Mouse (Mus musculus): Measurements from ENCODE around the gene Lypd4. TPM values are rescaled to one million over a fixed set of nuclear protein-coding genes. Genes with fewer than 3 reads are reported as not detected.

Lypd4 gene
- total RNA-seq (2023) = not detected

DNA sequence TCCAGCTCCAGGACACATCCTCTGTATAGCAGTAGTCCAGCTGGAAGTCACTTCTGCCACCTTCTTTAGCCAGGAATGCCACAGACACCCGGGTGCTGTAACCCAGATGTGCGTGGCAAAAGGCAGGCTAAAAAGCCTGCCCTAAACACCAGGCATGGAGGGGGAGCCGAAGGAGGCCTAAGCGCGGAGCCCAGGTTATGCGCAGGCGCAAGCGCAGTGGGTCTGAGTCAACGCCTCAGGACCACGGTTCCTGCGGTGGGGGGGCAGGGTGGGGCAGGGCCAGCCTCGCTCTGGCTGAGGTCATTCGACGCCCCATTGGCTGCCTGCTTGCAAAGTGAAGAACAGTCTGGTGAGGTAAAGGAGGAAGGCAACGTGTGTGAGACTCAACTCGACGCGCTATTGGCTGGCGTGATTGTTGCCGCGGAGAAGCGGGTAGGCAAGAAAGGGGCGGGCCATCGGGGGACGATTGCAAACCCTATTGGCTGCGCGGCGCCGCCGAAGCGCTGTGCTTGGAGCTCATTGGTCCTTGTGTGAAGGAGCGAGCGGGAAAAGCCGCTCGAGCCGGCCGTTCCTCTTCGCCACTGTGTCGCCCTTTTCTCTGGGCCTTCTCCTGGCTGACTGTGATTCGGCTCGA lies at the start of gene Lypd4, which contains the start of gene Dmrtc2:
TSS of gene Lypd4 (minus strand) at position 410 of the 634 bp plus-strand sequence.
TSS of gene Dmrtc2 (plus strand) at position 526 of the 634 bp plus-strand sequence.

DNA sequence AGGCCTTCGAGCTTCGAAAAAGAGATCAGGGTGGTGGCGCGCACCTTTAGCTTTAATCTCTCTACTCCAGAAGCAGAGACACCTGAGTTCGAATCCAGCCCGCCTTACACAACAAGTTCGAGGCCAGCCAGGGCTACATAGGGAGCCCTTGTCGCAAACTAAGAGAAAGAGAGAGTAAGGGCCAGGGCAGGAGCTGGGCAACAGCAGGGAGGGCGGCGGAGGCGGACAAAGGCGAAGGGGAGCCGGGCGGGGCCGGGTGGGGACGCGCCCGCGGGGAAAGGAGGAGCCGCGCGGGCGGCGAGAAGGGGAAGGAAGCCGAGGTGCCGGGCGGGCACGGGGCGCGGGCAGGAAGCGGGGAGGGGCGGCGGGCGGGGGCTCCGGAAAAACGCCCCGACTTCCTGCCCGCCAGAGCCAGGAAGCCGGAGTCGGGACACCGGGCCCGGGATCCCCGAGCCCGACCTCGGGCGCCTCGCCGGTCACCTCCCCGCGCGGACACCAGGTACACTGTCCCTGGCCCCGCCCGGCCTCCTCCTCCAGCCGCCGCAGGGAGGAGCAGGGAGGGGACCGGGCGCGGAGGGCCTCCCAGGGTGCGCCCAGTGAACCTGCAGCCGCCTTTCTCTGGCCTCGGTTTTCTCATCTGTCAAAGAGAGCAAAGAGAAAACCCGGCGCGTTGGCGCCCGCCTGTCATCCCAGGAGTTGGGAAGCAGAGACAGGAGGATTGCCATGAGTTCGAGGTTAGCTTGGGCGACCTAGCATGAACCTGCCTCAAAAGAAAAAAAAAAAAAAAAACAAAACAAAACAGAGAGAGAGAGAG lies 33.1 kb upstream of the Lypd4 start, which contains the start of gene Arhgef1:
TSS of gene Arhgef1 (plus strand) at position 283 of the 814 bp plus-strand sequence.

DNA sequence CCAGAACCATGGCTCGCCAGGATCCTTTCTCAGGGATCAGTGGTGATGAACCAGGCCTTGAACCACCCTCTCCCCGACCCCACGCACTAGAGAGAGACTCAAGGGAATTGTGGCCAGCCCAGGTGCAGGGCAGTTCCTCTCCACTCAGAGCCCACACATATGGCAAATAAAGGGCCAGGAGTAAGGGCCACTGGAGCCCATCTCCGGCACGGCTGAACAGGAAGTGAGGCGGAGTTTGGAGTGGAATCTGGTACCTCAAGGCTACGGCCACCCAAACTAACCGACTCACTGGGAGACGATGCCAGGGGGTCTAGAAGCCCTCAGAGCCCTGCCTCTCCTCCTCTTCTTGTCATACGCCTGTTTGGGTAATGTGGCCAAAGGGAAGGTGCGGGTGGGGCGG lies 27.5 kb upstream of the Lypd4 start, which contains the start of gene Cd79a:
TSS of gene Cd79a (plus strand) at position 158 of the 400 bp plus-strand sequence.

DNA sequence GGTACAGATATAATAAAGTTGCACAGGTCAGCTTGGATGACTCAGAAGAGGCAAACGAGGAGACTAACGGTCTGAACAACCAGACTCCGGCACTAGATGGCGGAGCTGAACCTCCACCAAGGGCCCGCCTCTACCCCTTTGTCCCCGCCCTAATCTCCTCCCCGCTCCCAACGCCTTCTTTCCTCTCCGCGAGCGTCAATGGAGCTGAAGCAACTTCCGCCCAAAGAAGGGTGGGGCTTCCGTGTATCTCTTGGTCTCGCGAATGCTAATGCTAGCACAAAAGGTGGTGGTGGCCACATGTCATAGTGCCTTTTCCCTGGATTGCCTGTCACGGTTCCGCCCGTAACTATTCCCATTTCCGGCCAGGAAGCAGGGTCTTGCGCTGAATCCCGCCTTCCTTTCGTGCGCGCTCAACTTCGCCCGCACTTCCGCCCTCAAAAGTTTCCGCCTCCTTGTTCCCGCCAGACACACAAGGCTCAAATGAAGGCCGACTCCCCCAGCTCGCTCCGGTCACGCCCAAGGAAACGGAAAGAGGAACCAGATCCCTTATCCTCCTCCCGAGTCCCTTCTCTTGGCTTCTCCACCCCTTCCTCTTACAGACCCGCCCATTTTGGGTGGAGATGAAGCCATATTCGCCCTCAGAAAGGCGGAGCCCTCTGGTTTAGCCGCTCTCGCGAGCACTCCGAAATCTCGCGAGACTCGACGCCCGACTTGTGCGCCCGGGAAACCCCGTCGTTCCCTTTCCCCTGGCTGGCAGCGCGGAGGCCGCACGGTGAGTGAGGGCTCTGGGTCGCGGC lies 14.4 kb upstream of the Lypd4 start, which contains the start of gene Rps19:
TSS of gene Rps19 (plus strand) at position 476 of the 797 bp plus-strand sequence.

DNA sequence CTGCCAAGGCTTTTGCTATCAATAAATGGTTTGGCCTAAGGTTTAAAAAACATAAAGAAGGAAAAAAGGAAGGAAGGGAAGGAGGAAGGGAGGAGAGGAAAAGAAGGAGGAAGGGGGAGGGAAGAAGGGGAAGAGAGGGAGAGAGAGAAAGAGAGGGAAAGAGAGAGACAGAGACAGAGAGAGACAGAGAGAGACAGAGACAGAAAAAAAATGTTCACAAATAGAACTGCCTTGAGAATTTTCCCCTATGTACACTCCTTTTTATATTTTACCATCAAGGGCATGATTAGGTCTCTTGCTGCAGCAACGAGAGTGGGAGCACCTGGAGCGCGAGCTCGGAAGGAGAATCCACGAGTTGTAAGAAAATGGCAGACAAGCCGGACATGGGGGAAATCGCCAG lies 7.8 kb downstream of the Lypd4 start, which contains the start of gene Gm9844:
TSS of gene Gm9844 (plus strand) at position 301 of the 400 bp plus-strand sequence.

Other genes starting within 250 kb of the Lypd4 start
- gene Lypd3, start 233.4 kb downstream of the Lypd4 start, total RNA-seq (2023) = 0.35 TPM
- gene Tex101, start 193.3 kb downstream of the Lypd4 start, total RNA-seq (2023) = not detected
- not detected for gene BC049730, start 160.7 kb downstream of the Lypd4 start, total RNA-seq (2023)
- not detected for gene Gm4763, start 143.0 kb downstream of the Lypd4 start, total RNA-seq (2023)
- 1.5 TPM for gene Cd177, start 109.6 kb downstream of the Lypd4 start, total RNA-seq (2023)
- gene Ceacam10, start 92.7 kb downstream of the Lypd4 start, total RNA-seq (2023) = not detected
- gene Gm9844, start 7.7 kb downstream of the Lypd4 start, total RNA-seq (2023) = 7.4 TPM
- not detected for gene Dmrtc2, start 116 bp upstream of the Lypd4 start, total RNA-seq (2023)
- gene Rps19, start 14.4 kb upstream of the Lypd4 start, total RNA-seq (2023) = 3,104 TPM
- gene Cd79a, start 27.4 kb upstream of the Lypd4 start, total RNA-seq (2023) = 52.2 TPM
- 1,864 TPM for gene Arhgef1, start 33.0 kb upstream of the Lypd4 start, total RNA-seq (2023)
- not detected for gene Gm4881, start 74.6 kb upstream of the Lypd4 start, total RNA-seq (2023)
- gene Rabac1, start 102.8 kb upstream of the Lypd4 start, total RNA-seq (2023) = 302 TPM
- gene Atp1a3, start 136.0 kb upstream of the Lypd4 start, total RNA-seq (2023) = 17.4 TPM
- 5.6 TPM for gene Grik5, start 202.4 kb upstream of the Lypd4 start, total RNA-seq (2023)
- gene Zfp574, start 202.6 kb upstream of the Lypd4 start, total RNA-seq (2023) = 21.9 TPM

Measured in CD4-positive naive resting alpha-beta T cell, adult 57 days (primary cell).